Mouse (Mus musculus) liver, embryonic 11.5 days (tissue): ENCODE data around the gene D630003M21Rik. TPM values are rescaled to one million over a fixed set of nuclear protein-coding genes. Genes with fewer than 3 reads are reported as not detected.
A peak's percentile ranks its signal among the peaks of the same experiment; 100 is the strongest.

ENCODE experiments used
- ATAC-seq: fragments of 200-750 bp; cut with Nextera tagmentation; replicated peaks from 2 replicates; pipeline ENCODE4 v1.8.0; 2017; ENCODE audit warnings: moderate number of reproducible peaks, mild to moderate bottlenecking, moderate TSS enrichment, moderate library complexity; ENCODE audit not compliant: low FRiP score
- DNase-seq: peaks from one replicate; pipeline ENCODE4 v3.0.0-alpha.2; 2017; ENCODE audit warnings: low spot score
- H3K27ac ChIP-seq: fragments of 300-500 bp; sonication (generic); 2 replicates; pipeline ENCODE4 v1.5.1; 2014; ENCODE audit warnings: mild to moderate bottlenecking, low read depth, low read length, control low read depth
- H3K27me3 ChIP-seq: fragments of 300-500 bp; sonication (generic); replicated peaks from 2 replicates; pipeline ENCODE4 v1.6.1; 2014; ENCODE audit warnings: low read length, mixed read lengths; ENCODE audit not compliant: control insufficient read depth, insufficient read depth
- H3K36me3 ChIP-seq: fragments of 300-500 bp; sonication (generic); 2 replicates; pipeline ENCODE4 v1.6.1; 2014; ENCODE audit warnings: mild to moderate bottlenecking, low read length, moderate library complexity, mixed read lengths; ENCODE audit not compliant: control insufficient read depth, insufficient read depth
- H3K4me1 ChIP-seq: fragments of 300-500 bp; sonication (generic); replicated peaks from 2 replicates; pipeline ENCODE4 v1.6.1; 2014; ENCODE audit warnings: low read length, mixed read lengths; ENCODE audit not compliant: control insufficient read depth, insufficient read depth
- H3K4me2 ChIP-seq: fragments of 300-500 bp; sonication (generic); 2 replicates; pipeline ENCODE4 v1.6.1; 2014; ENCODE audit warnings: mild to moderate bottlenecking, control low read depth, moderate library complexity
- H3K4me3 ChIP-seq: fragments of 300-500 bp; sonication (generic); 2 replicates; pipeline ENCODE4 v1.5.1; 2014; ENCODE audit warnings: low read depth, low read length, control low read depth
- H3K9ac ChIP-seq: fragments of 300-500 bp; sonication (generic); 2 replicates; pipeline ENCODE4 v1.6.1; 2014; ENCODE audit warnings: low read depth, low read length, control low read depth
- H3K9me3 ChIP-seq: fragments of 300-500 bp; sonication (generic); 2 replicates; pipeline ENCODE4 v1.6.1; 2016; ENCODE audit warnings: low read length, inconsistent platforms, mixed read lengths; ENCODE audit not compliant: control insufficient read depth
- WGBS: fragments of 180-500 bp; shearing (Covaris S2); extraction: QIAGEN DNeasy Blood & Tissue Kit; methylation state at CpG from one replicate; pipeline ENCODE4 v1.1.7; 2014; 5-methylcytosine and 5-hydroxymethylcytosine counted together
- polyA plus RNA-seq: library from polyadenylated mRNA; unstranded; fragments of >200 nt; fragmentation: Nextera tagmentation; extraction: Ambion mirVana; gene quantifications from 2 replicates; pipeline ENCODE4 v1.2.1, GENCODE M21; 2014

D630003M21Rik gene
- polyA plus RNA-seq, 1 experiment from 2014 or later, result 0.81 TPM

GRCm38 (mm10) chr2:158258781-158259180 is 29.8 kb upstream of the D630003M21Rik start:
- Histone ChIP-seq H3K4me3 (no peak overlapping the region), H3K4me2 (no peak overlapping the region)

GRCm38 (mm10) chr2:158258005-158258418 is 29.0 kb upstream of the D630003M21Rik start, which contains the start of gene Bpi:
Bpi (plus strand) TSS chr2:158258094.
- Histone ChIP-seq H3K9ac (no peak within 1 kb of the TSS), H3K4me2 (no peak within 1 kb of the TSS), H3K27ac (no peak within 1 kb of the TSS), H3K9me3 (no peaks in the 10 kb centered on the region), H3K36me3 (no peaks in the 10 kb centered on the region), H3K4me1 (no peaks in the 10 kb centered on the region; the same call in 1 of the 2 replicates), H3K27me3 (no peaks in the 10 kb centered on the region), H3K4me3 (no peak within 1 kb of the TSS)
- DNase-seq (no peak), ATAC-seq (no peak)
- WGBS, result 37% methylated on average over 18 of the region's 18 CpGs

More at GRCm38 (mm10) chr2:158258781-158259180, 29.8 kb upstream of the D630003M21Rik start:
- Histone ChIP-seq H3K27ac (no peak overlapping the region), H3K4me1 (no peaks in the 10 kb centered on the region; the same call in 1 of the 2 replicates), H3K36me3 (no peaks in the 10 kb centered on the region), H3K9ac (no peak overlapping the region), H3K27me3 (no peaks in the 10 kb centered on the region), H3K9me3 (no peaks in the 10 kb centered on the region)
- DNase-seq (peak; percentile 71), ATAC-seq (0 out of 2 replicates have a peak, but pooled peaks have one; percentile 23)
- WGBS, result 6% methylated on average over 12 of the region's 12 CpGs

GRCm38 (mm10) chr2:158256894-158257293 is 27.9 kb upstream of the D630003M21Rik start:
- Histone ChIP-seq H3K27ac (no peak overlapping the region), H3K36me3 (no peaks in the 10 kb centered on the region), H3K27me3 (no peaks in the 10 kb centered on the region), H3K4me1 (no peaks in the 10 kb centered on the region; the same call in 1 of the 2 replicates), H3K4me2 (no peak overlapping the region), H3K9ac (no peak overlapping the region), H3K9me3 (no peaks in the 10 kb centered on the region), H3K4me3 (no peak overlapping the region)
- WGBS, result 14% methylated on average over 5 of the region's 5 CpGs
- ATAC-seq, result no peak
- DNase-seq, result no peak

- H3K36me3 ChIP-seq, result no peaks in the 10 kb centered on the region
- H3K9ac ChIP-seq, result no peak overlapping the region
- H3K4me3 ChIP-seq, result no peak overlapping the region
- peaks cover 4% of the 10 kb centered on the region for H3K4me1 ChIP-seq
- no peaks in the 10 kb centered on the region for H3K27me3 ChIP-seq
- no peaks in the 10 kb centered on the region for H3K9me3 ChIP-seq
- no peak overlapping the region for H3K27ac ChIP-seq
- DNase-seq (no peak), ATAC-seq (no peak)
- H3K4me2 ChIP-seq, result no peak overlapping the region
- WGBS, result 72% methylated on average over 5 of the region's 5 CpGs
Observed at GRCm38 (mm10) chr2:158253806-158254205, 24.8 kb upstream of the D630003M21Rik start.

GRCm38 (mm10) chr2:158250558-158250957 is 21.5 kb upstream of the D630003M21Rik start:
- H3K27ac ChIP-seq, result no peak overlapping the region
- no peaks in the 10 kb centered on the region for H3K9me3 ChIP-seq
- DNase-seq (no peak), ATAC-seq (no peak)
- no peak overlapping the region for H3K4me2 ChIP-seq
- no peaks in the 10 kb centered on the region for H3K27me3 ChIP-seq
- 61% methylated on average over 4 of the region's 4 CpGs for WGBS
- H3K9ac ChIP-seq, result no peak overlapping the region
- peaks cover 4% of the 10 kb centered on the region; the same call in 1 of the 2 replicates for H3K4me1 ChIP-seq
- H3K36me3 ChIP-seq, result no peaks in the 10 kb centered on the region
- no peak overlapping the region for H3K4me3 ChIP-seq

- H3K9me3 ChIP-seq, result no peaks in the 10 kb centered on the region
- peaks cover 4% of the 10 kb centered on the region; the same call in 1 of the 2 replicates for H3K4me1 ChIP-seq
- no peak for DNase-seq
- no peak overlapping the region for H3K4me2 ChIP-seq
- no peak overlapping the region for H3K9ac ChIP-seq
- no peak overlapping the region for H3K4me3 ChIP-seq
- no peak overlapping the region for H3K27ac ChIP-seq
- H3K27me3 ChIP-seq, result no peaks in the 10 kb centered on the region
- WGBS, result 45% methylated on average over 7 of the region's 7 CpGs
- H3K36me3 ChIP-seq, result no peaks in the 10 kb centered on the region
- ATAC-seq, result no peak
Observed at GRCm38 (mm10) chr2:158248318-158248717, 19.3 kb upstream of the D630003M21Rik start.

GRCm38 (mm10) chr2:158247852-158248251 is 18.8 kb upstream of the D630003M21Rik start:
- 77% methylated on average over 6 of the region's 6 CpGs for WGBS
- no peaks in the 10 kb centered on the region for H3K9me3 ChIP-seq
- H3K4me1 ChIP-seq, result peaks cover 4% of the 10 kb centered on the region; the same call in 1 of the 2 replicates
- H3K9ac ChIP-seq, result no peak overlapping the region
- H3K27me3 ChIP-seq, result no peaks in the 10 kb centered on the region
- ATAC-seq, result no peak
- no peaks in the 10 kb centered on the region for H3K36me3 ChIP-seq
- H3K4me2 ChIP-seq, result no peak overlapping the region
- no peak overlapping the region for H3K4me3 ChIP-seq
- no peak overlapping the region for H3K27ac ChIP-seq
- no peak for DNase-seq

- ATAC-seq (no peak), DNase-seq (no peak)
- no peak overlapping the region for H3K27ac ChIP-seq
- WGBS, result 67% methylated on average over 4 of the region's 4 CpGs
- H3K36me3 ChIP-seq, result no peaks in the 10 kb centered on the region
- H3K4me3 ChIP-seq, result no peak overlapping the region
- no peak overlapping the region for H3K9ac ChIP-seq
- no peaks in the 10 kb centered on the region for H3K4me1 ChIP-seq
- no peaks in the 10 kb centered on the region for H3K9me3 ChIP-seq
- H3K4me2 ChIP-seq, result no peak overlapping the region
- no peaks in the 10 kb centered on the region for H3K27me3 ChIP-seq
Observed at GRCm38 (mm10) chr2:158245072-158245817, 16.2 kb upstream of the D630003M21Rik start.
